Mouse (Mus musculus) limb, embryonic 11.5 days (tissue): Measurements from ENCODE around the gene Cnot4. TPM values are rescaled to one million over a fixed set of nuclear protein-coding genes. Genes with fewer than 3 reads are reported as not detected.
"Not testable (repeated sequence)": the region's sequence is repeated elsewhere in the genome, so short reads cannot be mapped to it uniquely, and the experiment has no call there.

Experiments
- ATAC-seq: fragments of 200-750 bp; cut with Nextera tagmentation; 2 replicates; pipeline ENCODE4 v1.8.0; 2017; ENCODE audit warnings: low read depth; ENCODE audit not compliant: insufficient number of reproducible peaks, low FRiP score, low TSS enrichment
- DNase-seq: peaks from one replicate; pipeline ENCODE4 v3.0.0-alpha.2; 2015; ENCODE audit warnings: low spot score
- H3K27ac ChIP-seq: fragments of 300-500 bp; sonication (generic); replicated peaks from 2 replicates; pipeline ENCODE4 v1.5.1; 2014; ENCODE audit warnings: low read depth, mild to moderate bottlenecking, low read length
- H3K27me3 ChIP-seq: fragments of 300-500 bp; sonication (generic); 2 replicates; pipeline ENCODE4 v1.6.1; 2014; ENCODE audit warnings: mild to moderate bottlenecking, low read length, mixed read lengths; ENCODE audit not compliant: control insufficient read depth, insufficient read depth
- H3K36me3 ChIP-seq: fragments of 300-500 bp; sonication (generic); 2 replicates; pipeline ENCODE4 v1.6.1; 2014; ENCODE audit warnings: mild to moderate bottlenecking, low read length, moderate library complexity, mixed read lengths; ENCODE audit not compliant: control insufficient read depth, insufficient read depth
- H3K4me1 ChIP-seq: fragments of 300-500 bp; sonication (generic); 2 replicates; pipeline ENCODE4 v1.6.1; 2014; ENCODE audit warnings: low read length, mixed read lengths; ENCODE audit not compliant: control insufficient read depth, insufficient read depth
- H3K4me2 ChIP-seq: fragments of 300-500 bp; sonication (generic); 2 replicates; pipeline ENCODE4 v1.6.1; 2014; ENCODE audit warnings: low read depth, mild to moderate bottlenecking, moderate library complexity; ENCODE audit not compliant: severe bottlenecking
- H3K4me3 ChIP-seq: fragments of 300-500 bp; sonication (generic); 2 replicates; pipeline ENCODE4 v1.5.1; 2014; ENCODE audit warnings: low read depth, low read length
- H3K9ac ChIP-seq: fragments of 300-500 bp; sonication (generic); 2 replicates; pipeline ENCODE4 v1.6.1; 2014; ENCODE audit warnings: mild to moderate bottlenecking, low read length
- H3K9me3 ChIP-seq: fragments of 300-500 bp; sonication (generic); 2 replicates; pipeline ENCODE4 v1.6.1; 2016; ENCODE audit warnings: low read length; ENCODE audit not compliant: control insufficient read depth
- WGBS: fragments of 180-500 bp; shearing (Covaris S2); extraction: QIAGEN DNeasy Blood & Tissue Kit; methylation state at CpG from one replicate; pipeline ENCODE4 v1.1.7; 2014; 5-methylcytosine and 5-hydroxymethylcytosine counted together
- polyA plus RNA-seq: library from polyadenylated mRNA; unstranded; fragments of >200 nt; fragmentation: Nextera tagmentation; extraction: Ambion mirVana; gene quantifications from 2 replicates; pipeline ENCODE4 v1.2.1, GENCODE M21; 2014

The Cnot4 gene
- 35.7 and 39.8 TPM in 2 replicates for polyA plus RNA-seq

- Histone ChIP-seq H3K4me1 (0 out of 2 replicates have a peak, but pooled peaks cover 2% of the 10 kb centered on the region), H3K9me3 (no peaks in the 10 kb centered on the region), H3K9ac (peak within 1 kb of the TSS; percentile 86), H3K27ac (peak within 1 kb of the TSS; percentile 68), H3K4me3 (peak within 1 kb of the TSS; percentile 80), H3K27me3 (no peaks in the 10 kb centered on the region), H3K36me3 (no peaks in the 10 kb centered on the region), H3K4me2 (peak within 1 kb of the TSS; percentile 94)
- ATAC-seq (peak; percentile 99), DNase-seq (peak; percentile 99)
- under 1% methylated on average over 55 of the region's 55 CpGs for WGBS
These were observed at the start of gene Cnot4 for GRCm38 (mm10) chr6:35133579-35134488. Gene Cnot4, minus strand, starts transcription at chr6:35133724.

DNA sequence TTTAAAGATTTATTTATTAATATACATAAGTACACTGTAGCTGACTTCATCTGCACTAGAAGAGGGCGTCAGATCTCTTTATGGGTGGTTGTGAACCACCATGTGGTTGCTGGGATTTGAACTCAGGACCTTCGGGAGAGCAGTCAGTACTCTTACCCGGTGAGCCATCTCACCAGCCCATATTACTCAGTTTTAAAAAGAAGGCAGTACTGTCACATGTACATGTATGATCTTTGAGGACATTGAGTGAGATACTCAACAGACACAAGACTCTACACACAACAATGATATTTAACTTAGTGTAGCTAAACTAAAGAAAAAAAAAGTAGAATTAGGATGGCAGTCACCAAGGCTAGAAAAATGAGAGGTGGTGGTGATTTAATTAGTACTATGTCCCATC is 45.8 kb upstream of the Cnot4 start:
- not testable (repeated sequence) for H3K9ac ChIP-seq, H3K9me3 ChIP-seq, H3K36me3 ChIP-seq, H3K27me3 ChIP-seq, H3K4me1 ChIP-seq, DNase-seq, ATAC-seq, H3K4me3 ChIP-seq, H3K4me2 ChIP-seq, H3K27ac ChIP-seq
- 96% methylated on average over 3 of the region's 3 CpGs for WGBS

DNA sequence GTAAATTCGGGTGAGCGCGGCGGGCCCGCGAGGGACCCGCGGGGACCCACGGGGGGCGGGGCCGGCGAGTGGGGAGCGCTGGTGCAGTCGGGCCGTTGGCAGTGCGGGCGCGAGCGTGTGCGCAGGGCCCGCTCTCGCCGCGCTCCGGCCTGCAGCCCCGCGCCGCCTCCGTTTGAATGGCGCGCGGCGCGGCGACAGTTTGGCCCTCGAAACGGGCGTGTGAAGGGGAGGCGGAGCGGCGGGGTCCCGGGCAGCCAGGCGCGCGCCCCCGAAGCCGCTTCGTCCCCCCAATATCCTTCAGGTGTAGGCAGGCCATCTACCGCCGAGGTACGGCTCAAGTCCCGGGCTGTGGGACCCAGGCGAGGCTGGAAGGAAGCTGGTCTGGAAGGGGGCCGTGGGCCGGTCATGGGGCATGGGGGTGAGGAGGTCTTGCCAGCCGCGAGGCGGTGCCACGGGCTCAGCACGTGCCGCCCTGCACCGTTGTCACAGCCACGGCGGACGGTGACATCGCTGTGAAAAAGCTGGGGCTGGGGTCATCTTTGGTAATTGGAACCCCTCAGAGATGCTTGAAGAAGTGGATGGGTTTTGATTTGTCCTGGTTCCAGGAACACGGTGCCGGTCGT is 44.2 kb upstream of the Cnot4 start:
- H3K27ac ChIP-seq, result peak overlapping the region; percentile 94
- ATAC-seq (peak; percentile 71; the same call in 1 of the 2 replicates), DNase-seq (peak; percentile 76)
- peak overlapping the region; percentile 67 for H3K4me2 ChIP-seq
- WGBS, result 0% methylated on average over 68 of the region's 69 CpGs
- H3K9me3 ChIP-seq, result no peaks in the 10 kb centered on the region
- peak overlapping the region; percentile 84 for H3K4me3 ChIP-seq
- H3K27me3 ChIP-seq, result no peaks in the 10 kb centered on the region
- H3K36me3 ChIP-seq, result no peaks in the 10 kb centered on the region
- peak overlapping the region; percentile 95 for H3K9ac ChIP-seq
- H3K4me1 ChIP-seq, result no peaks in the 10 kb centered on the region

GRCm38 (mm10) chr6:35176979-35177649 is 43.6 kb upstream of the Cnot4 start, which contains the start of gene Nup205:
Gene Nup205, plus strand, starts transcription at chr6:35177421.
- DNase-seq, result peak; percentile 89
- Histone ChIP-seq H3K9ac (peak within 1 kb of the TSS; percentile 95), H3K4me2 (peak within 1 kb of the TSS; percentile 67), H3K4me1 (no peaks in the 10 kb centered on the region), H3K27me3 (no peaks in the 10 kb centered on the region), H3K9me3 (no peaks in the 10 kb centered on the region), H3K4me3 (peak within 1 kb of the TSS; percentile 84), H3K36me3 (no peaks in the 10 kb centered on the region), H3K27ac (peak within 1 kb of the TSS; percentile 94)
- WGBS, result 4% methylated on average over 34 of the region's 34 CpGs
- ATAC-seq, result peak; percentile 90

DNA sequence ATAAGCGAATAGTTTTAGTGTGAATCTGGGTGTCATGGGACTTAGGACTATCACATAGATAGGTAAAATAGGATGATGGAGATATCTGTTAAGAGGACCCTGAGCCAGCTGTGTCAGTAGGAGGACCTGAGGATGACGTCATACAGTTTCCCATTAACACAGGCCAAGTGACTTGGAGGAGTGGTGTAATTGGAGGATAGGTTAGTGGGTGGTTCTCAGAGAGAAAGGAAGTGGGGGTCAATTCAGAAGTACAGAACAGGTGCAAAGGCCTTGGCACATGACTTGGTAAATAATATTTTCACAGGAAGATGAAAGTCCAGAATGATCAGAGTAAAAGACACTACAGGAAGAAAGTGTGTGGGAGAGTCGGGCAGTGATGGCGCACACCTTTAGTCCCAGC is 39.7 kb upstream of the Cnot4 start:
- H3K4me2 ChIP-seq, result no peak overlapping the region
- no peak overlapping the region for H3K4me3 ChIP-seq
- H3K27me3 ChIP-seq, result no peaks in the 10 kb centered on the region
- WGBS, result 80% methylated on average over 4 of the region's 4 CpGs
- no peak overlapping the region for H3K9ac ChIP-seq
- ATAC-seq, result no peak
- DNase-seq, result no peak
- no peak overlapping the region for H3K27ac ChIP-seq
- H3K9me3 ChIP-seq, result no peaks in the 10 kb centered on the region
- H3K36me3 ChIP-seq, result no peaks in the 10 kb centered on the region
- no peaks in the 10 kb centered on the region for H3K4me1 ChIP-seq

- not testable (repeated sequence) for H3K4me3 ChIP-seq, DNase-seq, H3K9me3 ChIP-seq, H3K27ac ChIP-seq, H3K36me3 ChIP-seq, H3K4me2 ChIP-seq, H3K27me3 ChIP-seq, H3K9ac ChIP-seq, H3K4me1 ChIP-seq, ATAC-seq
- WGBS, result 59% methylated on average over 3 of the region's 3 CpGs
These were observed 38.5 kb upstream of the Cnot4 start for GRCm38 (mm10) chr6:35172028-35172427.

DNA sequence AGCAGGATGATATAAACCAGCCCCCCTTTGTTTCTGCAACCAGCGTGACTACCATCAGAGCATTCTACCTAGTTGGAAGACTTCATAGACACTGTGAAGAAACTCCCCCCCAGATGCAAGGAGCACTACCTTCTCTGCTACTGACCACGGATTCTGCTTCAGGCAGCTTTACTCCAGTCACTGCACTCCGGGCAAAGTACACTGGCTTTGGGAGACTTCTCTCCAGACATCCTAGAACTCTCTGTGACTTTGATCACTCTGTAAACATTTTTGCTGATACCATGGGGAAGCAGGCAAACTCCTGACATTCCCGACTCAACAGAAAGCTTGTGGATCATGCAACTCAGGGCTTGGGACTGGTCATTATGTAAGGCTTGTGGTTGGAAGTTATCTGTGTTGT is 35.7 kb upstream of the Cnot4 start:
- WGBS, result 74% methylated on average over 4 of the region's 4 CpGs
- no peaks in the 10 kb centered on the region for H3K9me3 ChIP-seq
- ATAC-seq (no peak), DNase-seq (no peak)
- H3K4me1 ChIP-seq, result no peaks in the 10 kb centered on the region
- H3K4me2 ChIP-seq, result no peak overlapping the region
- no peak overlapping the region for H3K4me3 ChIP-seq
- H3K36me3 ChIP-seq, result no peaks in the 10 kb centered on the region
- no peak overlapping the region for H3K27ac ChIP-seq
- H3K27me3 ChIP-seq, result no peaks in the 10 kb centered on the region
- H3K9ac ChIP-seq, result no peak overlapping the region

DNA sequence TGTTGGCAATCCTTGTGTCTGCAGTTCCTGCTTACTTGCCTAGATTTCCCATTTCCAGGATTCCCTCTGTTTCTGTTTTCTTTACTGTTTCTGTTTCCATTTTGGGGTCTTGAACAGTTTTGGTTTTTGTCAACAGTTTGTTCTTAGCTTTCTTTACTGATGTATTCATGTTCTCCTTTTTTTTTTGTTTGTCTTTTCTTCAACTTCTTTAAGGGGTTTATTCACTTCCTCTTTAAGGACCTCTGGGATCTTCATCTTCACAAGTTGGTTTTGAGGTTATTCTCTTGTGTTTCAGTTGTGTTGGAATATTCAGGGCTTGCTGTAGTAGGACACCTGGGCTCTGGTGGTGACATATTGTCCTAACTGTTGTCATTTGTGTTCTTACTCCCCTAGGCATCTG is 21.0 kb upstream of the Cnot4 start:
- DNase-seq (no peak), ATAC-seq (no peak)
- no peak overlapping the region for H3K4me2 ChIP-seq
- no peak overlapping the region for H3K27ac ChIP-seq
- H3K27me3 ChIP-seq, result no peaks in the 10 kb centered on the region
- no peak overlapping the region for H3K9ac ChIP-seq
- no peaks in the 10 kb centered on the region for H3K9me3 ChIP-seq
- H3K4me1 ChIP-seq, result no peaks in the 10 kb centered on the region
- no peaks in the 10 kb centered on the region for H3K36me3 ChIP-seq
- no peak overlapping the region for H3K4me3 ChIP-seq
